Mouse (Mus musculus) thymus, postnatal 4 days (tissue): ENCODE measurements around the gene Cd300ld3.
A peak's percentile ranks its signal among the peaks of the same experiment; 100 is the strongest.
"Not testable (repeated sequence)": the region's sequence is repeated elsewhere in the genome, so short reads cannot be mapped to it uniquely, and the experiment has no call there.

ENCODE experiments used
- DNase-seq: peaks from one replicate; pipeline ENCODE4 v3.0.0; 2021

The Cd300ld3 gene

GRCm38 (mm10) chr11:115052206-115052605, 4.0 kb upstream of the Cd300ld3 start:
- DNase-seq, result peak; percentile 76

- no peak for DNase-seq
Observed at GRCm38 (mm10) chr11:115049282-115049895, 1.2 kb upstream of the Cd300ld3 start.

- DNase-seq, result not testable (repeated sequence)
Observed at GRCm38 (mm10) chr11:115037669-115038068, 10.5 kb downstream of the Cd300ld3 start, which contains the start of gene Cd300ld5. TSS of gene Cd300ld5 (minus strand) at chr11:115037769.

GRCm38 (mm10) chr11:115026912-115027311, 21.3 kb downstream of the Cd300ld3 start, which contains the start of gene Cd300ld4:
TSS of gene Cd300ld4 (minus strand) at chr11:115027012.
- DNase-seq, result not testable (repeated sequence)

GRCm38 (mm10) chr11:115016093-115016492, 32.1 kb downstream of the Cd300ld3 start, which contains the start of gene Cd300ld2:
TSS of gene Cd300ld2 (minus strand) at chr11:115016193.
- DNase-seq, result not testable (repeated sequence)

- no peak for DNase-seq
Observed at GRCm38 (mm10) chr11:115004070-115004469, 44.1 kb downstream of the Cd300ld3 start.

- DNase-seq, result no peak
Observed at GRCm38 (mm10) chr11:115001474-115002040, 46.7 kb downstream of the Cd300ld3 start, which contains the start of gene Cd300c2. TSS of gene Cd300c2 (minus strand) at chr11:115001880.
